Mouse (Mus musculus): ENCODE data around the gene Ctss.

GRCm38 (mm10) chr3:95509348-95509747, 17.2 kb upstream of the Ctss start:
- TF ChIP-seq EP300 (IDR thresholded peaks at IDR 0.05; ENCODE audit: insufficient read depth, low read depth, low read length) (no peak), CTCF (IDR thresholded peaks at IDR 0.05; ENCODE audit: low read depth, low read length) (no peak)

All from ES-Bruce4 (cell line).